Mouse (Mus musculus) hindbrain, embryonic 14.5 days (tissue): Measurements from ENCODE around the gene Herc4. TPM values are rescaled to one million over a fixed set of nuclear protein-coding genes. Genes with fewer than 3 reads are reported as not detected.
A peak's percentile ranks its signal among the peaks of the same experiment; 100 is the strongest.
"Not testable (repeated sequence)": the region's sequence is repeated elsewhere in the genome, so short reads cannot be mapped to it uniquely, and the experiment has no call there.

Source experiments
- ATAC-seq: fragments of 200-750 bp; cut with Nextera tagmentation; 2 replicates; pipeline ENCODE4 v1.8.0; 2017; ENCODE audit warnings: moderate number of reproducible peaks, mild to moderate bottlenecking, moderate TSS enrichment, moderate library complexity; ENCODE audit not compliant: low FRiP score
- DNase-seq: peaks from one replicate; pipeline ENCODE4 v3.0.0-alpha.2; 2015; ENCODE audit warnings: low spot score
- H3K27ac ChIP-seq: fragments of 300-500 bp; sonication (generic); 2 replicates; pipeline ENCODE4 v1.5.1; 2014; ENCODE audit warnings: mild to moderate bottlenecking, moderate library complexity
- H3K27me3 ChIP-seq: fragments of 300-500 bp; sonication (generic); 2 replicates; pipeline ENCODE4 v1.6.1; 2014; ENCODE audit warnings: mild to moderate bottlenecking, low read length, mixed read lengths; ENCODE audit not compliant: control insufficient read depth, insufficient read depth
- H3K36me3 ChIP-seq: fragments of 300-500 bp; sonication (generic); replicated peaks from 2 replicates; pipeline ENCODE4 v1.6.1; 2014; ENCODE audit not compliant: control insufficient read depth, insufficient read depth
- H3K4me1 ChIP-seq: fragments of 300-500 bp; sonication (generic); replicated peaks from 2 replicates; pipeline ENCODE4 v1.6.1; 2014; ENCODE audit warnings: antibody characterized with exemption, low read length, mixed read lengths; ENCODE audit not compliant: control insufficient read depth, insufficient read depth
- H3K4me2 ChIP-seq: fragments of 300-500 bp; sonication (generic); replicated peaks from 2 replicates; pipeline ENCODE4 v1.6.1; 2014; ENCODE audit warnings: mild to moderate bottlenecking, moderate library complexity
- H3K4me3 ChIP-seq: fragments of 300-500 bp; sonication (generic); replicated peaks from 2 replicates; pipeline ENCODE4 v1.5.1; 2014; ENCODE audit warnings: mild to moderate bottlenecking, low read length
- H3K9ac ChIP-seq: fragments of 300-500 bp; sonication (generic); 2 replicates; pipeline ENCODE4 v1.6.1; 2014
- H3K9me3 ChIP-seq: fragments of 300-500 bp; sonication (generic); 2 replicates; pipeline ENCODE4 v1.6.1; 2016; ENCODE audit warnings: low read length; ENCODE audit not compliant: control insufficient read depth
- WGBS: fragments of 180-500 bp; shearing (Covaris S2); extraction: QIAGEN DNeasy Blood & Tissue Kit; methylation state at CpG from one replicate; pipeline ENCODE4 v1.1.7; 2014; 5-methylcytosine and 5-hydroxymethylcytosine counted together
- polyA plus RNA-seq: library from polyadenylated mRNA; unstranded; fragments of >200 nt; fragmentation: Nextera tagmentation; extraction: Ambion mirVana; gene quantifications from 2 replicates; pipeline ENCODE4 v1.2.1, GENCODE M21; 2014

Herc4 gene
- polyA plus RNA-seq, 1 experiment from 2014 or later = 31.5 TPM

GRCm38 (mm10) chr10:63337326-63337725 is 93.7 kb downstream of the Herc4 start:
- no peak for DNase-seq
- H3K4me1 ChIP-seq = peaks cover 21% of the 10 kb centered on the region

DNA sequence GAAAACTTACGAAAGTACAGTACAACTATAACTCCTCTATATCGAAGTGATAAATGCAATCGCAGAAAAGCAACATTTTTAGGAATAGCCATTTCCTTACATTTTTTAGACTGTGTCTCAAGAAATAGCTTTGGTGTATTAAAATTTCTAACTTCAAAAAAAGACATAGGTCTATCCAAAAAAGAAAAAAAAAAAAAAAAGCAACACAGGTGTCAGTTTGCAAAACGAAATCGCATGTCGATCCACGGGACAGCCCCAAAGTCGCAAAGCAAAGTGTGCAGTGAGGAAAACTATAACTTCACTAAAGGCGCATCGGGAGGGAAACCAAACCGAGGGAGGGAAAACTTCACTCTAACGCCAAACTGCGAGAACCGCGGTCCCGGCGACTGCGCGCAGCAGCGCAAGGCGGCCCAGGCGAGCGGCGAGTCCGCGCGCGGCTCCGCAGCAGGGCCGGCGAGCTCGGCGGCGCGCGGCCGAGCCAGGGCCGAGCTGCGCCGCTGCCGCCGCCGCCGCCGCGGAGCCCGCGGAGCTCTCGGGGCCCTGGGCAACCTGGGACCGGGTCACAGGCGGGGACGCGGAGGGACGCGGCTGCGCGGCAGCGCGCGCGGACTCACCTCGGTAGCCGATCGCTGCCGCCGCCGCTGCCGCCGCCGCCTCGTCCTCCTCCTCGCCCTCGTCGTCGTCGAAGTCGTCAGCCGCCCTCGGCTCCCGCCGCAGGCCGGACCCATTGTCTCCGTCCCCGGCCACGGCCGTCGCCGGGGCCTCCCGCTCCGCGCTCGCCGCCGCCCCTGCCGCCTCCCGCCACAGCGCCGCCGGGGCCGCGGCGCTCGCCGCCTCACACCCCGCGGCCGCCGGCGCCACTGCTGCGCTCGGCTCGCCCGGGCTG is 94.6 kb downstream of the Herc4 start:
- H3K9me3 ChIP-seq = no peaks in the 10 kb centered on the region
- peak overlapping the region; percentile 69 for H3K4me2 ChIP-seq
- peak; percentile 61 for DNase-seq
- ATAC-seq = peak; percentile 82
- WGBS = 2% methylated on average over 51 of the region's 113 CpGs
- H3K36me3 ChIP-seq = peaks cover 20% of the 10 kb centered on the region
- peaks cover 21% of the 10 kb centered on the region for H3K4me1 ChIP-seq
- H3K4me3 ChIP-seq = peak overlapping the region; percentile 84
- no peaks in the 10 kb centered on the region for H3K27me3 ChIP-seq
- H3K9ac ChIP-seq = peak overlapping the region; percentile 95
- peak overlapping the region; percentile 92 for H3K27ac ChIP-seq

More at GRCm38 (mm10) chr10:63337326-63337725, 93.7 kb downstream of the Herc4 start:
- WGBS = 26% methylated on average over 5 of the region's 5 CpGs
- Histone ChIP-seq H3K4me2 (peak overlapping the region; percentile 69), H3K36me3 (peaks cover 29% of the 10 kb centered on the region), H3K27ac (no peak overlapping the region), H3K4me3 (peak overlapping the region; percentile 84), H3K9ac (peak overlapping the region; percentile 95), H3K27me3 (no peaks in the 10 kb centered on the region), H3K9me3 (no peaks in the 10 kb centered on the region)
- no peak for ATAC-seq

DNA sequence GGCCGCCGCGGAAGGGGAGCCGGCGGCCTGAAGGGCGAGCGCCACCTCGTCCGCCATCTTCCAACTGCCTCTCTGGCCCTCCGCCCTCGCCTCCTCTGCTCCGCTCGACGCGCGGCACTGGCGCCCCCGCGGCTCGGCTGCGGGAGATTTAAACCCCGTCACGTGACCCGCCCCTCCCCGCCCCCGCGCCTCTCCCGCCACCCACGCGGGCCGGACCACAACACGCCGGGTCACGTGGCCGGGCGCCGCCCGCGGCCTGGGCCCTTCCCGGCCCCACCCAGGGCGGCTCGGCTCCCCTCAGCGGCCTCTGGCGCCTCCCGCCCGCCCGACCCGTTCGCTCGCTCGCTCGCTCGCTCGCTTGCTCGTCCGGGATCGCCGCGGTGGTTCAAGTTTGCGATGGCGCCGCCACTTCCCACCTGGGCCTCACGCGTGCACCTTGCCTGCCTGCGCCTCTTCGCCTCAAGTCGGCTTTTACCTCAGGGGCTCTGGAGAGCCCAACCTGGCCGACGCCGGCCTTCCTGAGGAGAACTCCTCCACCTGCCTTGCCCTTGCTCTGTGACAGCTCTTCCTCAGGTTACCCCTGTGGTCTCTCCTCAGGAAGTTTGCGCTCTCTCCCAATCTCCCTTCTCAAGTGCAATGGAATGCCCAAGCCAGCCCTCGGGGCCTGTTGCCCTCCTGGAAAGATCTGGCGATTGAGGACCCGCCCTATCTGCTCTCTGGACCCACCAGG is 95.5 kb downstream of the Herc4 start:
- H3K4me2 ChIP-seq = peak overlapping the region; percentile 69

GRCm38 (mm10) chr10:63341351-63341750 is 97.7 kb downstream of the Herc4 start:
- WGBS = 85% methylated on average over 2 of the region's 2 CpGs
- no peak for ATAC-seq

More for the DNA sequence above, 95.5 kb downstream of the Herc4 start:
- Histone ChIP-seq H3K4me3 (peak overlapping the region; percentile 84), H3K27me3 (no peaks in the 10 kb centered on the region), H3K9ac (peak overlapping the region; percentile 95), H3K9me3 (no peaks in the 10 kb centered on the region), H3K27ac (peak overlapping the region; percentile 92), H3K36me3 (peaks cover 12% of the 10 kb centered on the region), H3K4me1 (peaks cover 21% of the 10 kb centered on the region)
- WGBS = under 1% methylated on average over 30 of the region's 74 CpGs
- DNase-seq (peak; percentile 87), ATAC-seq (peak; percentile 95)

DNA sequence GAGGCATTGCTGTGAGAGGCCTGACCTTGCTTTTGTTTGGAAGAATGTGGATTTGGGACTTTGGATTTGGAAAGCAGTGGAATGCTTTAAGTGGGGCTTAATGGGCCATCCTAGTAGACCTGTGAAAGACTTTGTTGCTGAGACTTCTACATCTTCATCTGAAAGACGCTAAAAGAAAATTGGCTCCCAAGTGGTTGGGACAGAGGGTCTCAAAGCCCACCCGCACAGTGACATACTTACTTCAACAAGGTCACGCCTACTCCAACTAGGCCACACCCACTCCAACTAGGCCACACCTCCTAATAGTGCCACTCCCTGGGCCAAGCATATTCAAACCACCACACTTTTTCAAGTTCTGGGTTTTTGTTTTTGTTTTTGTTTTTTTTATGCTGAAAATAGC is 101.1 kb downstream of the Herc4 start:
- Histone ChIP-seq H3K9ac (no peak overlapping the region), H3K27me3 (no peaks in the 10 kb centered on the region), H3K4me2 (no peak overlapping the region), H3K27ac (no peak overlapping the region), H3K4me1 (no peaks in the 10 kb centered on the region), H3K36me3 (no peaks in the 10 kb centered on the region), H3K9me3 (no peaks in the 10 kb centered on the region), H3K4me3 (no peak overlapping the region)
- 96% methylated on average over 3 of the region's 3 CpGs for WGBS
- ATAC-seq (no peak), DNase-seq (no peak)

More at GRCm38 (mm10) chr10:63341351-63341750, 97.7 kb downstream of the Herc4 start:
- no peaks in the 10 kb centered on the region for H3K27me3 ChIP-seq
- peaks cover 15% of the 10 kb centered on the region for H3K4me1 ChIP-seq
- no peak for DNase-seq
- no peaks in the 10 kb centered on the region for H3K9me3 ChIP-seq
- no peaks in the 10 kb centered on the region for H3K36me3 ChIP-seq
- H3K4me2 ChIP-seq = no peak overlapping the region
- H3K9ac ChIP-seq = no peak overlapping the region
- no peak overlapping the region for H3K4me3 ChIP-seq
- H3K27ac ChIP-seq = no peak overlapping the region

DNA sequence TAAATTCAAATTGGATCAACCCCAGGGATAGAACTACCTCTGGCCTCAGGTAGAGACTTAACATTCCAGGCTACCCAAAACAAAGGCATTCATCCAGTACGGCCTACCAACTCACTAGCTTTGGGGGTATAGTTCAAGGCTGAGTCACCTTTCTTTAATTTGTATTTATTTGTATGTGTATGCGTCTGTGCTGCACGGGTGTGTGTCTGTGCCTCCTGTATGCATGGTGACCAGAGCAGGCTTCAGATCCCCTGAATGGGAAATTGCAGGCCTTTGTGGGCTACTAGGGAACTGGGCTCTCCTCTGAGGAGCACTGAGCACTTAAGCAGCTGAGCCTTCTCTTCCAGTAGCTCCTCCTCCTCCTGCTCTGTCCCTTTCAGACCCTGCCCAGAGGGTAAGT is 104.7 kb downstream of the Herc4 start:
- Histone ChIP-seq H3K4me1 (no peaks in the 10 kb centered on the region), H3K27ac (no peak overlapping the region), H3K9ac (no peak overlapping the region), H3K27me3 (no peaks in the 10 kb centered on the region), H3K36me3 (no peaks in the 10 kb centered on the region), H3K4me2 (no peak overlapping the region), H3K9me3 (no peaks in the 10 kb centered on the region), H3K4me3 (no peak overlapping the region)
- DNase-seq = no peak
- no peak for ATAC-seq
- WGBS = 56% methylated on average over 3 of the region's 3 CpGs

GRCm38 (mm10) chr10:63350666-63351065 is 107.1 kb downstream of the Herc4 start:
- no peaks in the 10 kb centered on the region for H3K36me3 ChIP-seq
- no peak overlapping the region for H3K4me3 ChIP-seq
- DNase-seq = no peak
- H3K9ac ChIP-seq = no peak overlapping the region
- H3K4me1 ChIP-seq = no peaks in the 10 kb centered on the region
- no peak overlapping the region for H3K4me2 ChIP-seq
- no peak for ATAC-seq
- no peaks in the 10 kb centered on the region for H3K9me3 ChIP-seq
- H3K27me3 ChIP-seq = no peaks in the 10 kb centered on the region
- no peak overlapping the region for H3K27ac ChIP-seq
- 93% methylated on average over 7 of the region's 7 CpGs for WGBS

DNA sequence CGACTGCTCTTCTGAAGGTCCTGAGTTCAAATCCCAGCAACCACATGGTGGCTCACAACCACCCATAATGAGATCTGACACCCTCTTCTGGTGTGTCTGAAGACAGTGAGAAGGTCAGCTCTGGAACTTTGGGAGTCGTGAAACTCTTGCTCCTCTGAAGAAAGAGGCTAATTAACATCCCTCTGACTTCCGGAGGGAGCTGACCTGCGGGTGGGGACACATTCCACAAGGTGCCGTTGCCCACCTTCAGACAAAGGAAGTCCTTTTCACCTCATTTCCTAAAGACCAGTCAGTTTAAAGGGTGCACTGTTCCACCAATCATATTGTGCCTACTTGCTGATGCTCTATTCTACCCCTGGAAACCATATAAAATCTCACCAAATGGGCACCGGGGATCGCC is 107.5 kb downstream of the Herc4 start:
- H3K27ac ChIP-seq, H3K4me2 ChIP-seq, H3K9ac ChIP-seq, H3K36me3 ChIP-seq, H3K4me1 ChIP-seq, H3K27me3 ChIP-seq, H3K4me3 ChIP-seq, DNase-seq, ATAC-seq, H3K9me3 ChIP-seq: not testable (repeated sequence)
- WGBS = 86% methylated on average over 7 of the region's 7 CpGs

- H3K36me3 ChIP-seq = no peaks in the 10 kb centered on the region
- 86% methylated on average over 5 of the region's 5 CpGs for WGBS
- no peaks in the 10 kb centered on the region for H3K27me3 ChIP-seq
- DNase-seq (no peak), ATAC-seq (no peak)
- H3K4me3 ChIP-seq = no peak overlapping the region
- H3K27ac ChIP-seq = no peak overlapping the region
- no peaks in the 10 kb centered on the region for H3K9me3 ChIP-seq
- H3K4me2 ChIP-seq = no peak overlapping the region
- H3K9ac ChIP-seq = no peak overlapping the region
- no peaks in the 10 kb centered on the region for H3K4me1 ChIP-seq
Observed at GRCm38 (mm10) chr10:63352111-63352510, 108.5 kb downstream of the Herc4 start.
